Mouse (Mus musculus) B cell, adult 67 days (primary cell): ENCODE measurements around the gene Btbd35f4. TPM values are rescaled to one million over a fixed set of nuclear protein-coding genes. Genes with fewer than 3 reads are reported as not detected.

Experiments used
- total RNA-seq, 2 experiments: library from RNA; stranded (reverse); gene quantifications; 4 replicates each; pipeline ENCODE4 v1.2.4; 2023

The Btbd35f4 gene
- not detected for total RNA-seq

GRCm38 (mm10) chrX:4800196-4800595, at the start of gene Btbd35f4:
Gene Btbd35f4, plus strand, starts transcription at chrX:4800496.

Other genes with a start within 250 kb of the Btbd35f4 start
- not detected for gene Btbd35f27, start 151.6 kb downstream of the Btbd35f4 start, total RNA-seq